Mouse (Mus musculus): ENCODE measurements around the gene Ick. TPM values are rescaled to one million over a fixed set of nuclear protein-coding genes. Genes with fewer than 3 reads are reported as not detected.

Ick gene
- polyA plus RNA-seq, 1 experiment from 2014 or later: 16.8 TPM

GRCm38 (mm10) chr9:78217074-78217473 is 108.1 kb downstream of the Ick start:
- no peak overlapping the region for H3K9ac ChIP-seq (ENCODE audit: low read depth, low read length)
- H3K27ac ChIP-seq (ENCODE audit: low read depth, low read length): no peak overlapping the region
- no peaks in the 10 kb centered on the region for H3K36me3 ChIP-seq (ENCODE audit: control insufficient read depth, insufficient read depth, low read length)
- no peak overlapping the region for H3K4me2 ChIP-seq
- H3K4me1 ChIP-seq (ENCODE audit: control insufficient read depth, insufficient read depth, low read length): peaks cover 9% of the 10 kb centered on the region; the same call in 1 of the 2 replicates
- H3K27me3 ChIP-seq (ENCODE audit: control insufficient read depth, insufficient read depth, low read length): no peaks in the 10 kb centered on the region
- no peak for ATAC-seq (replicated peaks; ENCODE audit: insufficient number of reproducible peaks, low FRiP score, low TSS enrichment)
- no peak overlapping the region for H3K4me3 ChIP-seq (ENCODE audit: low read depth, low read length)
- WGBS (ENCODE audit: insufficient replicate concordance): 70% methylated on average over 4 of the region's 4 CpGs
- H3K9me3 ChIP-seq (replicated peaks; ENCODE audit: control insufficient read depth, low read length): no peaks in the 10 kb centered on the region

Other genes starting within 250 kb of the Ick start
- gene Elovl5, start 191.8 kb upstream of the Ick start, polyA plus RNA-seq (2014; fragmentation: Nextera tagmentation; extraction: Ambion mirVana): 91.2 and 102 TPM in 2 replicates
- gene Gcm1, start 57.3 kb upstream of the Ick start, polyA plus RNA-seq (2014; fragmentation: Nextera tagmentation; extraction: Ambion mirVana): not detected in 2 replicates
- 37.0 and 38.0 TPM in 2 replicates for gene Fbxo9, start 127 bp upstream of the Ick start, polyA plus RNA-seq (2014; fragmentation: Nextera tagmentation; extraction: Ambion mirVana)
- 87.5 and 88.7 TPM in 2 replicates for gene Gsta4, start 73.6 kb downstream of the Ick start, polyA plus RNA-seq (2014; fragmentation: Nextera tagmentation; extraction: Ambion mirVana)
- gene Gsta1, start 121.5 kb downstream of the Ick start, polyA plus RNA-seq (2014; fragmentation: Nextera tagmentation; extraction: Ambion mirVana): not detected in 2 replicates
- not detected in 2 replicates for gene Gm3776, start 147.9 kb downstream of the Ick start, polyA plus RNA-seq (2014; fragmentation: Nextera tagmentation; extraction: Ambion mirVana)
- gene Gm10639, start 180.7 kb downstream of the Ick start, polyA plus RNA-seq (2014; fragmentation: Nextera tagmentation; extraction: Ambion mirVana): not detected in 2 replicates
- gene Omt2a, start 205.6 kb downstream of the Ick start, polyA plus RNA-seq (2014; fragmentation: Nextera tagmentation; extraction: Ambion mirVana): not detected in 2 replicates
- not detected in 2 replicates for gene Omt2b, start 218.4 kb downstream of the Ick start, polyA plus RNA-seq (2014; fragmentation: Nextera tagmentation; extraction: Ambion mirVana)
- not detected in 2 replicates for gene Gsta2, start 246.6 kb downstream of the Ick start, polyA plus RNA-seq (2014; fragmentation: Nextera tagmentation; extraction: Ambion mirVana)